Mouse (Mus musculus) urinary bladder, postnatal 4 days (tissue): ENCODE measurements around the gene Snx17.
"Not testable (repeated sequence)": the region's sequence is repeated elsewhere in the genome, so short reads cannot be mapped to it uniquely, and the experiment has no call there.

Source experiments
- DNase-seq, 2 experiments: peaks; one replicate each; pipeline ENCODE4 v3.0.0; 2021 to 2022; ENCODE audit warnings: low spot score in 2 of 2

Gene Snx17

GRCm38 (mm10) chr5:31196207-31196606 lies 3.2 kb downstream of the Snx17 start:
- DNase-seq, result no peak

- no peak for DNase-seq
Measured at GRCm38 (mm10) chr5:31197072-31197471, 4.0 kb downstream of the Snx17 start.

GRCm38 (mm10) chr5:31198170-31198569 lies 5.1 kb downstream of the Snx17 start:
- no peak for DNase-seq

DNA sequence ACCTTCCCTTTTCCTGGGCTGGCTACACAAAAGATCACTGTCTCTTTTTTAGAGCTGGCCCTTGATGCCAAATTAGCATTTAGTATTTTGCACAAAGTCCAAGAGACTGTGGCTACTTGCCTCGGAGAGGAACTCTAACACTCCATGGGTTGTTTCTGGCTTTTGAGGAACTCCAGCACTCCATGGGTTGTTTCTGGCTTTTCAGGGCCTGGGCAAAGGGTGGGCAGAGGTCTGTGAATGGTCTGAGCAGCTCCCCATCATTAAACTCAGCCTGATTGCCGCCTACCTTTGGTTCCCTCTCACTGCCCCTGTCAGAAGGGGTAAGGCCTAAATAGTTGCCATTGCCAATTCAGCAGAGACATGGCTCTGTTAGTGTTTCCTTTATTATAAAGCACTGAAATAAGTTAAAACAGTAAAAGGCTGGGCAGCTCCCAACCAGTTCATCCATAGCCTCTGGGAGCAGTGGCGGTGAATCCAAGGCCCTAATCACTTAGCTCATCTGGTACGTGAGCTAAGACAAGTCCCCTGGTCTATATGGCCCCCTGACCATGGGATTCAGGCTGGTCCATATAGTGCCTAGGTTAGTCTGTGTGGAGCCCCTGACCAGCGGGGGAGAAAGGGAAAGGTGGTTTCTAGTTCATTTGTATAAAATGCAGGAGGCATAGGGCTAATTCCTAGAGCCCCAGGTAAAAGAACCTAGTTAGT lies 5.7 kb downstream of the Snx17 start:
- no peak for DNase-seq

- DNase-seq, result no peak
Measured at GRCm38 (mm10) chr5:31199321-31199892, 6.4 kb downstream of the Snx17 start.

GRCm38 (mm10) chr5:31199893-31200292 lies 6.9 kb downstream of the Snx17 start:
- no peak for DNase-seq

- DNase-seq, result no peak
Measured at GRCm38 (mm10) chr5:31200327-31200768, 7.3 kb downstream of the Snx17 start.

GRCm38 (mm10) chr5:31201042-31201741 lies 8.2 kb downstream of the Snx17 start:
- no peak for DNase-seq

- peak; percentile 94 to 95 for DNase-seq
Measured at GRCm38 (mm10) chr5:31201742-31202590, 8.9 kb downstream of the Snx17 start, which contains the start of gene Zfp513. Zfp513 (minus strand) TSS chr5:31202303.

DNA sequence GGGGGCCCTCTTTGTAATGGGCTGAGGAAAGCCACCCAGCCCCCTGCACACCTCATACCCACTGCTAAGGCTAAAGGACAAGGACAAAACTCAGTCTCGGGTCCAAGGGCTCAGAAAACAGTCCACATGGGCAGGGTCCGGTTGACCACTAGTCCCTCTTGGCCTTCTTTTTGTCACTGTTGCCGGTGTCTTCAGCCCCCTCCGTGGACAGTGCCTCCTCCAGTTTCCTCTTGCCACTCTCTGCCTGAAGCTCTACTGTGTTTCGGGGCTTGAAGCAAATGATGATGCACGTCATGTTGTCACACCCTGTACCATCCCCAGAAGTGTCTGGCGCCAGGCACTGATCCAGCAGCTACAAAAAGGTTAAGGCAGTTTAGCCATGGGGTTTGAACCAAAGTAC lies 9.9 kb downstream of the Snx17 start:
- DNase-seq, result no peak

GRCm38 (mm10) chr5:31203866-31204265 lies 10.8 kb downstream of the Snx17 start:
- no peak for DNase-seq

GRCm38 (mm10) chr5:31204421-31204820 lies 11.4 kb downstream of the Snx17 start:
- DNase-seq, result no peak

GRCm38 (mm10) chr5:31216554-31216953 lies 23.5 kb downstream of the Snx17 start:
- not testable (repeated sequence) for DNase-seq

DNA sequence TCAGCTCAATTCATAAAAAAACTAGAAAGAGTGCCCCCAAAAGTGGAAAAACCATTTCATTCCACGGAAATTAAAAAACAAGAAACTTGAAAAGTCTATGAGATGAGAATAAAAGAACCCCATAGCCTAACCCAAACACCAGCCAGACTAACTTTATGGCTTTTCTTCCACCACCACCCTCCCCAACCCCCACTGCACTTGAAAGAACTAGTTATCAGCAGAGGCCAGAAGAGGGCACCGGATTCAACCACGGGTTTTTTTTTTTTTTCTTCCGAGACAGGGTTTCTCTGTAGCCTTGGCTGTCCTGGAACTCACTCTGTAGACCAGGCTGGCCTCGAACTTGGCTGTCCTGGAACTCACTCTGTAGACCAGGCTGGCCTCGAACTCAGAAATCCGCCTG lies 25.3 kb downstream of the Snx17 start:
- no peak for DNase-seq

DNA sequence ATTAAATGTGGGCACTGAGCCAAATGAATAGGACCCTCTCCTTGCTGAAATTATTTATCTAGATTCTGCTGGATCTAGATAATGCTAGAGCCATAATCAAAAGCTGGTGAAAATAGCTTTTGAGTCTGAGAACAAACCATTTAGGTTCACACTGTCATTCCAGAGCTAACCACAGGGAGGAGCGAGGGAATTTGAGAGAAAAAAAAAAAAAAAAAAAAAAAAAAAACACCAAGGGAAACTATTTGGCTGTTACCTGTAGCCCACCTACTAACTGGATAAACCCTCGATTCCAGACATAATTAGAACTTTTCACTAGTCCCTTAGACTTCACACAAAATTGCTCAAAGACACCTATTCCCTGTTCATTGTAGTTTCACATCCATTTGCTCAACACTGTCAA lies 26.0 kb downstream of the Snx17 start:
- no peak for DNase-seq

- no peak for DNase-seq
Measured at GRCm38 (mm10) chr5:31219474-31219873, 26.4 kb downstream of the Snx17 start.

GRCm38 (mm10) chr5:31219911-31220447 lies 27.0 kb downstream of the Snx17 start:
- DNase-seq, result peak in 1 of 2 experiments; percentile 49

DNA sequence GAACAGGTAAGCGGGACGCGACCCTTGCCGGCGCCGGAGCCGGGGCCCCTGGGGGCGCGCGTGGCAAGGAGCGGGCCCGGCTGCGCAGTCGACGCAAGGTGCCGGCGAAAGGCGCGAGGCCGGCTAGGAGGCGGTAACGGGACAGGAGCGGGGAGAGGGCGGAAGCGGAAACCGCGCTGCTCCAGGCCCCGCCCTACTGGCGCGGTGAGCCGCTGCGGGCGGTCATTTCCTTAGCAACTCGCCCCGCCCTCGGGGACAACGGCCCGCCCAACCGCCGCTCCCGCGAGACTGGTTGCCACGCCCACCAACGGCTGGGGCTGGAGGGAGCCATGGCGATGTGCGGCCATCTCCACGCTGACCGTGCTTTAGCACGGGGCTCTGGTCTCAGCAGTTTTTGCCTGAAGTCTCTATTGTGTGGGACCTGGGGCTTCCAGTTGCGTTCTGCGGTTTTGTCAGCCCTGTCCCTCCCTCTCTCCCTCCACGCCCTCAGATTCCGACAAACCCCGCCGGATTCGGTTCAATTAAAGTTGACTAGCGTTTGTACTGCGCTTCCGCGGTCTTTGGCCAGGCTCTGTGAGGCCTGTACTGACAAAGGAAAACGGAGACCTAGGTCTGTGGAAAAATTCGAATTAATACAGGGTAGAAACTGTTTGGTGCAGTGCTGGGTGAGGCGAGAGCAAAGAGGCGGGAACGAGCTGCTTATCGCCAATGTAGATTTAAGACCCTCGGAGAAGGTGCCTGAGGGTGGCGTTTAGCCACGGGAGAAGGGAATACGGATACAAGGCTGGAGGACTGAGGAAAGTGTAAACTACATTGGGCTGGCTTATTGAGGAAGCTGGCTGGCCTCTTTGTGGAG lies 27.6 kb downstream of the Snx17 start, which contains the start of gene Ppm1g:
TSS of gene Ppm1g (minus strand) at position 240 of the 856 bp plus-strand sequence.
- peak; percentile 97 to 99 for DNase-seq

GRCm38 (mm10) chr5:31221304-31221945 lies 28.4 kb downstream of the Snx17 start:
- DNase-seq, result no peak

- DNase-seq, result no peak
Measured at GRCm38 (mm10) chr5:31222696-31223095, 29.7 kb downstream of the Snx17 start.
